Mouse (Mus musculus) ES-E14 (cell line): ENCODE data around the gene Ehhadh. TPM values are rescaled to one million over a fixed set of nuclear protein-coding genes. Genes with fewer than 3 reads are reported as not detected.

Source experiments
- DNase-seq: peaks from one replicate; pipeline ENCODE4 v3.0.0-alpha.2; 2013; ENCODE audit warnings: low read depth, low spot score
- H3K27ac ChIP-seq: 2 replicates; pipeline ENCODE4 v1.5.1; 2012; ENCODE audit warnings: low read depth, mild to moderate bottlenecking, low read length, moderate library complexity, mixed read lengths; ENCODE audit not compliant: poor library complexity, insufficient read depth, severe bottlenecking
- H3K36me3 ChIP-seq: 2 replicates; pipeline ENCODE4 v1.6.1; 2012; ENCODE audit warnings: mild to moderate bottlenecking, low read length, moderate library complexity, mixed read lengths; ENCODE audit not compliant: control insufficient read depth, poor library complexity, insufficient read depth, severe bottlenecking
- H3K4me1 ChIP-seq, 2 experiments: fragments of 150-350 bp in 1 of 2; sonication (generic) in 1 of 2; 2 replicates each; pipeline ENCODE4 v1.6.1; 2012; ENCODE audit warnings: low read length in 2 of 2, mild to moderate bottlenecking in 1 of 2, mixed read lengths in 1 of 2; ENCODE audit not compliant: control insufficient read depth in 2 of 2, insufficient read depth in 2 of 2, poor library complexity in 1 of 2
- H3K4me3 ChIP-seq, 2 experiments: fragments of 150-350 bp in 1 of 2; sonication (generic) in 1 of 2; 2 replicates each; pipeline ENCODE4 v1.5.1; 2012; ENCODE audit warnings: low read length in 2 of 2, low read depth in 1 of 2, mild to moderate bottlenecking in 1 of 2, mixed read lengths in 1 of 2; ENCODE audit not compliant: insufficient read depth in 1 of 2, poor library complexity in 1 of 2, severe bottlenecking in 1 of 2
- H3K9ac ChIP-seq: 2 replicates; pipeline ENCODE4 v1.6.1; 2012; ENCODE audit warnings: low read depth, mild to moderate bottlenecking, low read length, mixed read lengths; ENCODE audit not compliant: poor library complexity, insufficient read depth, severe bottlenecking
- H3K9me3 ChIP-seq: fragments of 150-350 bp; sonication (generic); 2 replicates; pipeline ENCODE4 v1.6.1; 2012; ENCODE audit warnings: low read depth, mild to moderate bottlenecking, low read length; ENCODE audit not compliant: control insufficient read depth, insufficient read depth
- CHD2 ChIP-seq: IDR thresholded peaks from 2 replicates; pipeline ENCODE4 v1.6.1; 2014; ENCODE audit warnings: mild to moderate bottlenecking, low read depth, low read length, inconsistent platforms
- HCFC1 ChIP-seq: IDR thresholded peaks from 2 replicates; pipeline ENCODE4 v1.6.1; 2012; ENCODE audit warnings: low read length, inconsistent platforms, borderline replicate concordance; ENCODE audit not compliant: insufficient read depth
- MAFK ChIP-seq: IDR thresholded peaks from 2 replicates; pipeline ENCODE4 v1.6.1; 2014; ENCODE audit warnings: mild to moderate bottlenecking, low read depth, low read length, inconsistent platforms; ENCODE audit not compliant: insufficient read depth
- ZC3H11A ChIP-seq: IDR thresholded peaks from 2 replicates; pipeline ENCODE4 v1.6.1; 2012; ENCODE audit warnings: low read depth, mild to moderate bottlenecking, inconsistent platforms, low read length, borderline replicate concordance
- ZNF384 ChIP-seq: IDR thresholded peaks from 2 replicates; pipeline ENCODE4 v1.6.1; 2012; ENCODE audit warnings: low read depth, low read length, inconsistent platforms
- in situ Hi-C, 2 experiments: fragments of 600-800 bp; cut with MboI; formaldehyde crosslinking; loops; one replicate each; pipeline ENCODE4 v1.15.1; 2025; ENCODE audit warnings: low sequenced_read_pairs in 2 of 2, inconsistent platforms in 1 of 2; ENCODE audit not compliant: unreplicated experiment in 2 of 2
- total RNA-seq: library from RNA; depleted of rRNA; stranded (reverse); fragments of 300-350 nt; gene quantifications from 2 replicates; pipeline ENCODE4 v1.2.3, GENCODE M21; 2012; rRNA removed

Ehhadh gene
- total RNA-seq, 1 experiment: 1.5 TPM

GRCm38 (mm10) chr16:21727897-21728364 lies 59.7 kb downstream of the Ehhadh start:
- peak; percentile 63 for DNase-seq
- Histone ChIP-seq H3K4me1 (no peaks in the 10 kb centered on the region), H3K9ac (no peak overlapping the region), H3K4me3 (no peak overlapping the region), H3K27ac (no peak overlapping the region), H3K9me3 (no peaks in the 10 kb centered on the region), H3K36me3 (no peaks in the 10 kb centered on the region)
- TF ChIP-seq CHD2 (no peak), ZC3H11A (peak; percentile 53; the same call in 1 of the 2 replicates), MAFK (no peak), HCFC1 (no peak), ZNF384 (no peak)
- in situ Hi-C loops: no loop called here

- in situ Hi-C loops: no loop called here
Observed at GRCm38 (mm10) chr16:21727421-21727820, 60.2 kb downstream of the Ehhadh start.

GRCm38 (mm10) chr16:21724261-21724660 lies 63.3 kb downstream of the Ehhadh start:
- TF ChIP-seq ZC3H11A (no peak), ZNF384 (no peak), HCFC1 (no peak), CHD2 (no peak), MAFK (no peak)
- DNase-seq: no peak
- H3K4me3 ChIP-seq: no peak overlapping the region
- in situ Hi-C loops: no loop called here
- no peak overlapping the region for H3K27ac ChIP-seq
- no peaks in the 10 kb centered on the region for H3K4me1 ChIP-seq
- no peak overlapping the region for H3K9ac ChIP-seq
- H3K9me3 ChIP-seq: no peaks in the 10 kb centered on the region
- H3K36me3 ChIP-seq: no peaks in the 10 kb centered on the region

More at GRCm38 (mm10) chr16:21727421-21727820, 60.2 kb downstream of the Ehhadh start:
- H3K4me1 ChIP-seq: no peaks in the 10 kb centered on the region
- H3K4me3 ChIP-seq: no peak overlapping the region
- DNase-seq: no peak
- no peaks in the 10 kb centered on the region for H3K36me3 ChIP-seq
- no peak overlapping the region for H3K27ac ChIP-seq
- no peak overlapping the region for H3K9ac ChIP-seq
- no peak for TF ChIP-seq MAFK
- TF ChIP-seq CHD2: no peak
- TF ChIP-seq ZC3H11A: no peak
- TF ChIP-seq HCFC1: no peak
- no peak for TF ChIP-seq ZNF384
- H3K9me3 ChIP-seq: no peaks in the 10 kb centered on the region

GRCm38 (mm10) chr16:21719770-21720169 lies 67.8 kb downstream of the Ehhadh start:
- Histone ChIP-seq H3K36me3 (no peaks in the 10 kb centered on the region), H3K4me1 (no peaks in the 10 kb centered on the region), H3K9ac (no peak overlapping the region), H3K9me3 (no peaks in the 10 kb centered on the region), H3K27ac (no peak overlapping the region), H3K4me3 (no peak overlapping the region)
- TF ChIP-seq ZC3H11A: no peak
- no peak for TF ChIP-seq MAFK
- DNase-seq: no peak
- in situ Hi-C loops: no loop called here

- Histone ChIP-seq H3K27ac (no peak overlapping the region), H3K36me3 (no peaks in the 10 kb centered on the region), H3K9ac (no peak overlapping the region), H3K9me3 (no peaks in the 10 kb centered on the region), H3K4me1 (no peaks in the 10 kb centered on the region), H3K4me3 (no peak overlapping the region)
- TF ChIP-seq CHD2 (no peak), MAFK (no peak), ZC3H11A (no peak), ZNF384 (no peak), HCFC1 (no peak)
- DNase-seq: no peak
- in situ Hi-C loops: no loop called here
Observed at GRCm38 (mm10) chr16:21714516-21714915, 73.1 kb downstream of the Ehhadh start.

Other genes starting within 250 kb of the Ehhadh start
- gene 2510009E07Rik, start 93.1 kb downstream of the Ehhadh start, total RNA-seq: 1.1 and 1.8 TPM in 2 replicates
- gene Map3k13, start 6.5 kb upstream of the Ehhadh start, total RNA-seq: 0.36 and 0.53 TPM in 2 replicates
- 26.9 and 28.8 TPM in 2 replicates for gene Tmem41a, start 159.7 kb upstream of the Ehhadh start, total RNA-seq
- 24.5 and 32.5 TPM in 2 replicates for gene Liph, start 207.9 kb upstream of the Ehhadh start, total RNA-seq
- 51.4 and 59.1 TPM in 2 replicates for gene Senp2, start 221.7 kb upstream of the Ehhadh start, total RNA-seq